Mouse (Mus musculus): ENCODE measurements at regions not wholly inside any gene's neighbourhood (a gene's known extent, or its start where the extent isn't known, plus 50 kb on each side); places are given as distances from the start of the nearest gene placed in this dataset.

DNA sequence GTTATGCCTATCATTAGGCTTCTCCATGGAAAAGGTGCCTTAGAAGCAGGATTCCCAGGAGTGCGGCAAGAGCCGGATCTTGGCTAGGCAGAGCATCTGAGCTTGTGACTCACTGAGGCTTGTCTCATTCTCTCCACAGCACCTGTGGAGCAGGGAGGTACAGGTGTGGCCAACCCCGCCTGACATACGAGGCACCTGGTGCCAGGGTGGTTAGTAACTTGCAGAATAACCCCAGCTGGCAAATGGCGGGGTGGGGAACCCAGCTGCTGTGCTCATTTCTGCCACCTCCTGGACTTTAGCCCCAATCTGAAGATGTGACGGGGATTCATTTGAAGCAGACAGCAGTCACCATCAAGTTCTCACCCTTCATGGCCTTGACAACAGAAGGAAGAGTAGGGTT lies 96.2 kb downstream of the Pdgfra start:
- no peak for ATAC-seq (ENCODE audit: extremely low read depth, insufficient number of reproducible peaks, low FRiP score, poor library complexity, severe bottlenecking)

GRCm38 (mm10) chr5:75249671-75250070 lies 97.6 kb downstream of the Pdgfra start:
- no peak for ATAC-seq (ENCODE audit: extremely low read depth, insufficient number of reproducible peaks, low FRiP score, poor library complexity, severe bottlenecking)

DNA sequence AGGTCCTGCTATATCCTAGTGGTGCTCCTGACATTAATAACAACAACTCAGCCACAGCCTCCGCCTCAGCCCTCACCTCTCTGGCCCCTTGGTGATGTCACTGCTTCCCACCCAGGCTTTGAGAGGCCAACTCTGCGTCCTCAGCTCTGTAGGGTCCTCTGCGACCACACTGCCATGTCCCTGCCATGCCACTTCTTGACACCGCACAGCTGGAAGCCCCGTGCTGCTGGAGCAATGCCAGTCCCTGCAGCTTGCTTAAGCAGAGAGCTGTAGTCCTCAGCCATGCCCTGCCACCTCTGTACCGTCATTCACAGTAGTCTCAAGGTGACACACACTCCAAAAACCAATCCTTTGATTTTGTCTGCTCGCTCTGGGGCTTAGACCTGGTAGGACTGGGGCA lies 101.3 kb downstream of the Pdgfra start:
- no peak for ATAC-seq (ENCODE audit: extremely low read depth, insufficient number of reproducible peaks, low FRiP score, poor library complexity, severe bottlenecking)

DNA sequence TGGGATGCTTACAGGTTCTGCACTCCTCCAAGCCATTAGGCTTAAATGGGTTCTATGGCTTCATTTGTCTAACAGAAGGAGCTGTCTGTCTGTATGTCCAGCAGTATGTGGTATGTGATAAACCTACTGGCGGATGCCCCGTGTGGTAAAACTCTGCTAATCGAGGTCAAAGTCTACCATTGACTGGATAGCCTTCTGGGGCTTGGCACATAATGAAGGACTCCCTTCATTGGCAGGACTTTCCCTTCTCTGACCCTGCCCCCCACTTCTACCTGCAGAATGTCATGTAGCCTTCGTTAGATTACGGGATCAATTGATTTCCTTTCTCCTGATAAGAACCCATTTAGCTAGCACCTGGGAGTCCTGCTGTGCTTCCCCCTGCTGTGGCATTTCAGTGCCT lies 101.7 kb downstream of the Pdgfra start:
- no peak for ATAC-seq (ENCODE audit: extremely low read depth, insufficient number of reproducible peaks, low FRiP score, poor library complexity, severe bottlenecking)

DNA sequence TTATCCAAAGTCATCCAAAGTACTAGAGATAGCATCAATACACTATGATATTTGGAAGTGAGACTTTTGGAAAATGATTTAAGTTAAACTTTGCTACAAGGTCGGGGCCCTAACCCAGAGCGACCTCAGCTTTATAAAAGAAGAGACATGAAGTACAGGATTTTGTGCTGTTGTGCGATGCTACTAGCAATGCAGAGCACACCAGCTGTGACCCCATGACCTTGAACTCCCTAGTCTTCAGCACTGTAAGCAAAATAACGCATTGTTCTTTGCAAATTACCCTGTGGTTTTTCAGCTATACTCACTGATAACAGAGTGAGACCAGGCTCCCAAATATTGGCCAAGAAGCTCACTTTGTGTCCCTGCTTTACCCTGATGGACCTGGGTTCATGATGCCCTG lies 104.1 kb downstream of the Pdgfra start:
- no peak for ATAC-seq (ENCODE audit: extremely low read depth, insufficient number of reproducible peaks, low FRiP score, poor library complexity, severe bottlenecking)

DNA sequence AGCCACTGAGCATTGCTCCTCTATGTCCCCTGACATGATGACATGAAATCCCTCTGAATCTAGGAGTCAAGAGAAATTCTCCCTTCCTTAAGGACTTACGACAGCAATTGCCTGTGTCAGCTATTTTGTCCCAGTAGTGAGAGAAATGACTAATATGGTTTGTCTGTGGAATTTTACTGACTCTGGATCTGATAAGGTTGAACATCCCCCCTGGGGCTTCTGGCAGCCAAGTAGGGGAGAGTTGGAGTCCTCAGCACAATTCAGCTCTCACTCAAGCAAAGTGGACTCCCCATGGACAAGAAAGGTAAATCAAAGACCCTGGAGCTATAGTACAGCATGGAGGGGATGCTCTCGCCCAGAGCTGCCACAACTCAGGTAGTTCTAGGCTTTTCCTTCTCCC lies 105.0 kb downstream of the Pdgfra start:
- ATAC-seq (ENCODE audit: extremely low read depth, insufficient number of reproducible peaks, low FRiP score, poor library complexity, severe bottlenecking) = no peak

GRCm38 (mm10) chr5:75260247-75260646 lies 108.2 kb downstream of the Pdgfra start:
- ATAC-seq (ENCODE audit: extremely low read depth, insufficient number of reproducible peaks, low FRiP score, poor library complexity, severe bottlenecking) = no peak

DNA sequence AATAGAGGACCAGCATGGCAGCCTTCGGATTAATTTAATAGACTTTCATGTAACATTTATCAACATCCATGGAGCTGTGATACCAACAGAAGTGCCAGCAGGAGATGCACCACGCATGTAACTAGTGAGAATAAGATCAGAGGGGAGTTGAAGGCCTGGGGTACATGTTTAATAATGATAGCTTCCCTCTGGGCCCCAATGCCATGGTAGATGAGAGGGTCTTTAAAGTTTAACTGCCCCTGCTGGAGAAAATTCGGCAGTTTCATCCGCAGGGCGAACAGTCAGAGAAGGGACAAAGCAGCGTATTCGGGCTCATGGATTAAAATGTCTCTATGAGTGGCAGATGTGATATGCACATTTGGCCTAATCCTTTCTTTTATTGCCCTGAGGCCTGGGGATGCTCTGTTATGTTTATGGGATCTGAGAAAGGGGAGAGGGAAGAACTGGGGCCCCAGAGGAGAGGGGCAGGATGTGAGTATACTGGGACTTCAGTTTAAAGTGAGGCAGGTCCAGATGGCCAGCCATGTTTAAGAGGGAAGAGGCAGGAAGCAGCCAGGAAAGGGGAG lies 114.1 kb downstream of the Pdgfra start:
- ATAC-seq (ENCODE audit: extremely low read depth, insufficient number of reproducible peaks, low FRiP score, poor library complexity, severe bottlenecking) = no peak

- ATAC-seq (ENCODE audit: extremely low read depth, insufficient number of reproducible peaks, low FRiP score, poor library complexity, severe bottlenecking) = no peak
Observed at GRCm38 (mm10) chr5:75266871-75267270, 114.8 kb downstream of the Pdgfra start.

DNA sequence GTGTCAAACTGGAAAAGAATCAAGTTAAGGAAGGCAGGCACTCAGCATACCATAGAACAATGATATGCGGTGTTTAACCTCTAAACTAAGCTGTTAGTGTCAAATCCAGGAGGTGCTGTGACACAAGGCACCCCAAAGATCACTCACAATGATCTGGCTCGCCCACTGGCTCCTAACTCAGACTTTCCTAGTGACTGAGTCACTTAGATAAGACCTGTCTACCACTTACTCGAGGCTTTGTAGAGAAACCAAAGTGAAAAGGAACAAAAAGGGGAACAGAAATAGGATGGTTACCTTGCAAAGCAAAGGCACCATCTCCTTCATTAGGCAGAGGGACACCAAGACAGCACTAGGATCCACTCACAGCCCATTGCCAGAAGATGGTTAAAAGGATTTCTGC lies 115.7 kb downstream of the Pdgfra start:
- ATAC-seq (ENCODE audit: extremely low read depth, insufficient number of reproducible peaks, low FRiP score, poor library complexity, severe bottlenecking) = no peak

DNA sequence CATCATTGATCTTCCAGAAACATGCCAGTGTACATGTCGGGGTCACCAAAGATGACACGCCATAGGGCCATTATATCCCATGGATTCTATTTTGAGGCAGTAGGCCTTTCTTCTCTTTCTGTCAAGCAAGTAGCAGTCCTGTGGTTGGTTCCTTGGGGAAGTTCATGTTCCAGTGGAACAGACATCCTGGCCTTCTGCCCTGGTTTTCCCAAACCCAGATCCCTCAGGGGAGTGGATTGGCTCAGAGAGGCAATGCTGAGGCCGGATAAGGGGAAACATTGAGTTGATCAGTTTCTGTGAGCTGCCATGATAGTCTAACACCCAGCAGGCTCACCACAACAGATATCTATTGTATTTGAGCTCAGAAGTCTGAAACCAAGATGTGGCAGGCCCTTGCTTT lies 125.9 kb downstream of the Pdgfra start:
- ATAC-seq (ENCODE audit: extremely low read depth, insufficient number of reproducible peaks, low FRiP score, poor library complexity, severe bottlenecking) = no peak

GRCm38 (mm10) chr5:75279561-75280171 lies 127.6 kb downstream of the Pdgfra start:
- ATAC-seq (ENCODE audit: extremely low read depth, insufficient number of reproducible peaks, low FRiP score, poor library complexity, severe bottlenecking) = no peak

DNA sequence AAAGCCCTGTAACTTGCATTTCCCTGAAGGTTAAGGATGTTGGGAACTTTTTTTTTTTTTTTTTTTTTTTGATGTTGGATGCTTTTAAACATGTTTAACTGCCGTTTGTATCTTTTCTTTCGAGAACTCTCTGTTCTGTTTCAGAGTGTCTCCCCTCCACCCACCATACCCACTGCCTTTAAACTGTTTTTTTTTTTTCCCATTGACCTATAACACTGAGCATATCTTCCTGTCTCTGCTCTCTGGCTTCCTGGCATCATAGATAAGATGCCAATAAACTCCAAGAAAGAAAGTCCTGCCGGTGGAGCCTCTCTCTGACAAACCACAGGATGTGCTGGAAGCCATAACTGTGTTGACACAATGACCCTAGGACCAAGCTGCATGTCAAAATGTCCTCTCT lies 128.6 kb downstream of the Pdgfra start:
- ATAC-seq (ENCODE audit: extremely low read depth, insufficient number of reproducible peaks, low FRiP score, poor library complexity, severe bottlenecking) = no peak

DNA sequence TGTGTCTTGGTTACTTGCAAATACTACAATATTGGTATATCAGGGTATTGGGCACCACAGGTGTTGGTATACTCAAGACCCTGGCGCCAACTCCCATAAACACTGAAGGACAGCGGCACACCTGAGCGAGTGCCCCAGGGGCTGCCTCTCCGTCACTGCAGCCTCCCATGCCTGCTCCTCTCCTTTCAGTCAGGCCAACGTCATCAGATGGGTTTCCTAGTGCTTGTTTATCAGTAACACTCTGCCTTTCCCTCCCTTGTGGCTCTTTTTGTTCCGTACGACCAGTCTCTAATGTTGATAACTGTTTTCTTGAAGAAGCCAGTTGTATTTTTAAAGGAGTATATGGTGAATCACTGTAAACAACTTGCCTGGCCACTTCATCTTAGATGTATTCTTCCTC lies 129.4 kb downstream of the Pdgfra start:
- ATAC-seq (ENCODE audit: extremely low read depth, insufficient number of reproducible peaks, low FRiP score, poor library complexity, severe bottlenecking) = no peak

DNA sequence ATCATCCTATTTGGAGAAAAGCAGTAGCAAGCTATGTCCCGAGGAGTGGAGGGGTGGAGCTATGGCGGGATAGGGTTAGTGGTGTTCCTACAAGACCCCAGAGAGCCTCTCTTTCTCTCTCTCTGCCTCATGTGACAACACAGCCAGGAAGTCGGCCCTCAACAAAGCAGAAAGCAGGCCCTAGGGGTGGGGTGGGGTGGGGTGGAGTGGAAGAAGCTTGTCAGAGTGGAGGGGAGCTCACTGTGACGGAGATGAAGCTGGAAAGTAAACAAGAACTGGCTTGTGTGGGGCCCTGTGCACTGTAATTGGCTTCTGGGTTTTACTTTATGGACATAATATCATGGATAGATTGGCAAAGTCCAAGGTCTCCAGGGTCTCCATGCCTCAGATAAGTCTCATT lies 130.5 kb downstream of the Pdgfra start:
- ATAC-seq (ENCODE audit: extremely low read depth, insufficient number of reproducible peaks, low FRiP score, poor library complexity, severe bottlenecking) = no peak

GRCm38 (mm10) chr5:75283841-75284240 lies 131.7 kb downstream of the Pdgfra start:
- ATAC-seq (ENCODE audit: extremely low read depth, insufficient number of reproducible peaks, low FRiP score, poor library complexity, severe bottlenecking) = no peak

DNA sequence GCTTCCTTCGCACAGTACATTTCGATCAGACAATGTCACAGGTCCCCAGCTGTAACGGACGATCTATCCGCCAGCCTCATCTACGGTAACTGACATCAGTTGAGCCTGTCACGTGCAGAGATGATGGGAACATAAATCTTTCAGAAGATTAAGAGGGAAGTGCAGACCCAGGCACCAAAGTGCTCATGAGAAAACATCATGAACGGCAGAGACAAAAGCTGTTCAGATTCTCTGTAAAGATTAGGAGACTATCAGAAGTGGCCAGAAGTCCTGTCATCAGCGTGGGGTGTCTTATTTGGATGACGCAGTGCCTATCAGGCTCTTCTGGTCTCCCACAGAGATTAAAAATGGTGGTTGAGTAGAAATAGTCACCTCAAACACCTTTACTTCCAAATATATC lies 133.9 kb downstream of the Pdgfra start:
- ATAC-seq (ENCODE audit: extremely low read depth, insufficient number of reproducible peaks, low FRiP score, poor library complexity, severe bottlenecking) = no peak

DNA sequence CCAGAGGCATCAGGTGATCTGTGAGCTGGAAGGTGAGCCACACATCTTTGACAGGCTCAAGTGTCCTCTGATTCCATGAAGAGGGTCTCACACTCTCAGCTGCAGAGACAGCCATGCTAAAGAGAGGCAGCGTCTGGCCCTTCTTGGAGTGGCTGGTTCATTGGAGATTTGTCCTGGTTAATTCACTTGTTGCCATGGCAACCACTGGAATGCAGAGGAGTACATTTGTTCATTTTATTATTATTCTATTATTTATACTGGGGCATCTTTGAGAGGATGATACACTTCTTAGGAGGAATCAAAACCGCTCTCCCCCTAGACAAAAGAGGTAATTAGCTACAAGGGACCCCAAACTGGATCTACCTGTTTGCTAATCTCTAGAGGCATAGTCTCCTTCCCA lies 143.6 kb downstream of the Pdgfra start:
- ATAC-seq (ENCODE audit: extremely low read depth, insufficient number of reproducible peaks, low FRiP score, poor library complexity, severe bottlenecking) = no peak

DNA sequence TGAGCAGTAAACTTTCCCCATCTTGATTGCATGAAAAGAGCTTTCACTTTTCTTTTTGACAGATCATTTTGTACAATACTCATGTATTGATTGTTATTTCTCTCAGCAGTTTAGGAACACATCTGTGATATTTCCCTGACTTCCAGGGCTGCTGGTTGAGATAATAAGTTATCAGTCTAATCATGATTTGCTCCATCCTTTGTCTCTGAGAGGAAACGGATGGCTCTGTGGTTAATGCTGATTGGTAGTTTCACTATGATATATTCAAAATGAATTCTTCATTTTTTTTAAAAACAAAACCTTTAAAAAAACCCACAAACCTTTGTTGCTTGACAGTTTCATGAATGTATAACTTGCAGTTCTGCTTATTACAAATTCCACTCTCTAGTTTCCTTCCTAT lies 160.8 kb downstream of the Pdgfra start:
- no peak for ATAC-seq (ENCODE audit: extremely low read depth, insufficient number of reproducible peaks, low FRiP score, poor library complexity, severe bottlenecking)

DNA sequence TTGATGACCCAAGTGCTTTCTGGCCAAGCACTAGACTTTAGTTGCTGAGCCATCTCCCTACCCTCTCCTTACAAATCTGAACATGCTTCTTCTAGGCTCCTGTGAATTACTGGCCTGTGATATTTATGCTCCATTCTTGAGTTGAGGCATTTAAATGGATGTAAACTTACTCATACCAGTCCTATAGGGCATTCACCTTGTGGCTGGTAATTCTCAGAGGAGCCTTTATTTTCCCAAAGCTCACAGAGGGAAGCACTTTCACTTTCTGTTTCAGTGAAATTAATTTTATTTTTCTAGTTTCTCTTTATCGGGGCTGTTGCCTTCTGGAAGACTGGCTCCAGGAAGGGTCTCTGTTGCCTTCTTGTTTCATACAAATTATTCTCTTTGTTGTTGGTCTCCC lies 163.9 kb downstream of the Pdgfra start:
- no peak for ATAC-seq (ENCODE audit: extremely low read depth, insufficient number of reproducible peaks, low FRiP score, poor library complexity, severe bottlenecking)

DNA sequence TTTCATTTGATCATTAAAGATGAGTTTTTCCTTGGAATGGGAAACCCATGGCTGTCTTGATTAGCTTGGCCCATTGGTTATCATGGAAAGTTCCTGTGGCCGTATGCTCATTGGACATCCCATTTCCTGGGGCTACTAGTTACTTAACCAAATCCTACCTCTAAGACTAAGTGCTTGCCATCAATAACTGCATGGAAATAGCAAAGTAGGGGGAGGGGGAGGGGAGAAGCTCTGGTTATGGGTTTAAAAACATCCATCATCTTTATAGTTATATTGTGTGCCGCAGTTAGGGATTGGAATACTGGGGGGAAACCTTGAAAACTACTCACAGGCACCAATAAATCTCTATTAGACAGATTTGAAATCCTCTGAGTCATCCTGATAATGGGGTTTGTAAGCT lies 168.4 kb downstream of the Pdgfra start:
- no peak for ATAC-seq (ENCODE audit: extremely low read depth, insufficient number of reproducible peaks, low FRiP score, poor library complexity, severe bottlenecking)

Data from neutrophil, adult 5-6 weeks (primary cell).